ENCODE assay signal across 16 mouse cellular contexts in the genomic region with DNA sequence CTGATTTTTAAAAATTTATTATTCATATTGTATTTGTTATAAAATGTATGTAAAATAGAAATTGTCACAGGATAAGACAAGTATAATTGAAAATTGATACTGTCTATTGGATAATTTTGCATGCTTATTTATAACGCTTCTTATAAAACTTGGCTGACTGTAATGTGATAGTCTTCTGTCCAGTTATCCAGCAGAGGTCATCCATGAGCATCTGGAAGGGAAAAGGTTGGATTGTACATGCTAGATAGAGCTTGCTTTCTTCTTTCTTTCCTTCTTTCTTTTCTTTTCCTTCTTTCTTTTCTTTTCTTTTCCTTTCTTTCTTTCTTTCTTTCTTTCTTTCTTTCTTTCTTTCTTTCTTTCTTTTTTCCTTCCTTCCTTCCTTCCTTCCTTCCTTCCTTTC. TPM values are rescaled to one million over a fixed set of nuclear protein-coding genes. Genes with fewer than 3 reads are reported as not detected.
DNase-seq lines count a peak whose midpoint lies in the region; ATAC-seq and TF ChIP-seq lines count a peak whose summit lies in the region.
"Had no signal": no experiment of that assay in that cellular context is flagged by ENCODE, and none has a peak within 500 bp of the region (broad histone marks: within the 10 kb centered on the region; RNA-seq: fewer than 3 reads in every experiment).

No protein-coding gene starts in this region.

- H3K9me3 ChIP-seq in limb, embryonic 14.5 days (ENCODE audit: control insufficient read depth, low read length): 0 out of 2 replicates have a peak, but pooled peaks cover 7% of the 10 kb centered on the region
- H3K9me3 ChIP-seq in limb, embryonic 10.5 days (replicated peaks): no peaks in the 10 kb centered on the region; the same call in 1 of the 2 replicates

- no peak overlapping the region for H3K9ac ChIP-seq in limb, embryonic 14.5 days (ENCODE audit: low read depth, low read length, severe bottlenecking)
- H3K9ac ChIP-seq: forebrain, embryonic 13.5 days; midbrain, embryonic 12.5 days had no signal

- no peaks in the 10 kb centered on the region for H3K27me3 ChIP-seq in limb, embryonic 14.5 days (ENCODE audit: control insufficient read depth, insufficient read depth, low read length)
- no peaks in the 10 kb centered on the region for H3K27me3 ChIP-seq in limb, embryonic 10.5 days (ENCODE audit: low read depth, poor library complexity, severe bottlenecking)
- H3K27me3 ChIP-seq: forebrain, embryonic 13.5 days; midbrain, embryonic 12.5 days had no signal

- intact Hi-C loops in gastrocnemius, adult 2 months (cut with DNase I): loop anchor here (5.0 to 10.0 kb wide), 2 partner anchors 92 to 389 kb away; partner anchors contain the start of genes Ankib1, Cyp51 and Krit1
- intact Hi-C loops in gastrocnemius, postnatal 36 days (cut with DNase I): loop anchor here (10.0 kb wide), 2 partner anchors 89 to 269 kb away; partner anchors contain the start of genes Akap9 and Cyp51
- intact Hi-C loops in left cerebral cortex, adult 2 months (cut with DNase I): no loop called here

- H3K27ac ChIP-seq in gastrocnemius, adult 2 months: no peak overlapping the region
- no peak overlapping the region for H3K27ac ChIP-seq in limb, embryonic 14.5 days (replicated peaks; ENCODE audit: low read depth, low read length)
- no peak overlapping the region for H3K27ac ChIP-seq in limb, embryonic 10.5 days
- H3K27ac ChIP-seq in left cerebral cortex, adult 2 months: no peak overlapping the region
- H3K27ac ChIP-seq: forebrain, embryonic 13.5 days; midbrain, embryonic 12.5 days had no signal

- H3K4me3 ChIP-seq in gastrocnemius, adult 2 months: no peak overlapping the region
- H3K4me3 ChIP-seq in limb, embryonic 14.5 days (replicated peaks; ENCODE audit: low read length): no peak overlapping the region
- H3K4me3 ChIP-seq in limb, embryonic 10.5 days: no peak overlapping the region
- no peak overlapping the region for H3K4me3 ChIP-seq in left cerebral cortex, adult 2 months
- H3K4me3 ChIP-seq: forebrain, embryonic 13.5 days; midbrain, embryonic 12.5 days had no signal

- WGBS in limb, embryonic 14.5 days: 67% methylated on average over 1 of the region's 1 CpGs
- 91% methylated on average over 1 of the region's 1 CpGs for WGBS in limb, embryonic 10.5 days

- TF ChIP-seq CTCF in gastrocnemius, adult 2 months (IDR thresholded peaks at IDR 0.05): peak; percentile 25
- no peak for TF ChIP-seq CTCF in brain, embryonic 14.5 days (IDR thresholded peaks at IDR 0.05; ENCODE audit: borderline replicate concordance, extremely low read depth, insufficient read depth, insufficient read length)
- no peak; the same call in none of the 2 replicates for TF ChIP-seq CTCF in left cerebral cortex, adult 2 months (IDR thresholded peaks at IDR 0.05)

- H3K36me3 ChIP-seq in limb, embryonic 14.5 days (ENCODE audit: control insufficient read depth, insufficient read depth, low read length): no peaks in the 10 kb centered on the region
- no peaks in the 10 kb centered on the region for H3K36me3 ChIP-seq in limb, embryonic 10.5 days
- H3K36me3 ChIP-seq: midbrain, embryonic 12.5 days had no signal

- DNase-seq in gastrocnemius, adult 2 months: no peak
- DNase-seq in gastrocnemius, postnatal 36 days: no peak
- DNase-seq in limb, embryonic 14.5 days (ENCODE audit: low spot score): peak; percentile 25
- DNase-seq in limb, embryonic 10.5 days (ENCODE audit: low spot score): no peak
- DNase-seq in 416B (ENCODE audit: low read depth): peak; percentile 71
- peak; percentile 52 for DNase-seq in brain, embryonic 14.5 days (ENCODE audit: low read depth)
- DNase-seq in left cerebral cortex, adult 2 months (ENCODE audit: extremely low spot score in 1 of 2, low spot score in 2 of 2): no peak
- DNase-seq in spleen, postnatal 10 days (ENCODE audit: low spot score in 2 of 2): no peak
- DNase-seq: adrenal gland, postnatal 36 days; cerebellum, postnatal 14 days; heart, postnatal 14 days; liver; right cerebral cortex, postnatal 25 days; thymus, adult 2 months had no signal

- TF ChIP-seq POLR2A in limb, embryonic 14.5 days (IDR thresholded peaks at IDR 0.05; ENCODE audit: borderline replicate concordance, extremely low read depth, insufficient read depth, insufficient read length): no peak
- no peak for TF ChIP-seq POLR2A in brain, embryonic 14.5 days (IDR thresholded peaks at IDR 0.05; ENCODE audit: borderline replicate concordance, extremely low read depth, insufficient read depth, insufficient read length, poor library complexity, severe bottlenecking)

- ATAC-seq in limb, embryonic 14.5 days (ENCODE audit: low FRiP score, low read depth): no peak
- ATAC-seq: forebrain, embryonic 13.5 days had no signal

- peaks cover 7% of the 10 kb centered on the region for H3K4me1 ChIP-seq in limb, embryonic 14.5 days (ENCODE audit: control insufficient read depth, insufficient read depth, low read length)
- H3K4me1 ChIP-seq in limb, embryonic 10.5 days: peaks cover 7% of the 10 kb centered on the region

- no peak overlapping the region for H3K4me2 ChIP-seq in limb, embryonic 14.5 days (replicated peaks; ENCODE audit: low read depth, low read length, severe bottlenecking)
- H3K4me2 ChIP-seq: forebrain, embryonic 13.5 days had no signal

RNA-seq across cellular contexts. Expression of gene Mterf1b, which starts 2.0 kb away (rescaled TPM):
- total RNA-seq in gastrocnemius, adult 2 months (2021): 1 to 10 TPM; 1.1 to 1.8 TPM
- total RNA-seq in gastrocnemius, postnatal 36 days (2021): under 1 TPM; 0.43 to 0.76 TPM
- 2.6 and 3.7 TPM in 2 replicates for polyA plus RNA-seq in limb, embryonic 14.5 days (2012; rRNA removed)
- polyA plus RNA-seq in limb, embryonic 14.5 days (2014; fragmentation: Nextera tagmentation; extraction: Ambion mirVana): 2.5 and 2.8 TPM in 2 replicates
- 2.6 and 3.4 TPM in 2 replicates for polyA plus RNA-seq in limb, embryonic 10.5 days (2016; fragmentation: Nextera tagmentation; extraction: Ambion mirVana)
- 3.0 TPM in 2 replicates for polyA plus RNA-seq in brain, embryonic 14.5 days (2012; rRNA removed)
- 1 to 10 TPM; 4.9 to 5.7 TPM for total RNA-seq in left cerebral cortex, adult 2 months (2021)

Comparison
In these comparisons a context has a peak if more than half of its experiments do, and no peak if none do; other contexts are left out.
1. DNase-seq: peak in limb, embryonic 14.5 days (single experiment), 416B (single experiment) and brain, embryonic 14.5 days (single experiment); none in gastrocnemius, adult 2 months (single experiment), gastrocnemius, postnatal 36 days (0 of 2), limb, embryonic 10.5 days (single experiment), left cerebral cortex, adult 2 months (0 of 2) and spleen, postnatal 10 days (0 of 2).